Comparison of ENCODE assay signal across 8 mouse cellular contexts in genomic region chr14:102982627-102983540, GRCm38 (mm10). TPM values are rescaled to one million over a fixed set of nuclear protein-coding genes. Genes with fewer than 3 reads are reported as not detected.
DNase-seq lines count a peak whose midpoint lies in the region; ATAC-seq lines count a peak whose summit lies in the region.

Gene Kctd12, minus strand, starts transcription at chr14:102982637.

- peak within 1 kb of the TSS; percentile 74 for H3K4me3 ChIP-seq in embryonic facial prominence, embryonic 12.5 days
- H3K4me3 ChIP-seq in intestine, embryonic 16.5 days (ENCODE audit: low read length) = peak within 1 kb of the TSS; percentile 77
- peak within 1 kb of the TSS; percentile 61 for H3K4me3 ChIP-seq in midbrain, embryonic 10.5 days

- H3K36me3 ChIP-seq in embryonic facial prominence, embryonic 12.5 days = no peaks in the 10 kb centered on the region
- H3K36me3 ChIP-seq in intestine, embryonic 16.5 days (ENCODE audit: control insufficient read depth, insufficient read depth, low read length) = no peaks in the 10 kb centered on the region
- no peaks in the 10 kb centered on the region for H3K36me3 ChIP-seq in midbrain, embryonic 10.5 days

- intact Hi-C loops in left cerebral cortex, postnatal 4 days (cut with DNase I) = loop anchor here (2.0 to 5.0 kb wide), 4 partner anchors 176 to 1036 kb away; no protein-coding TSS in a partner anchor

- peak within 1 kb of the TSS; percentile 85 for H3K27ac ChIP-seq in embryonic facial prominence, embryonic 12.5 days
- H3K27ac ChIP-seq in intestine, embryonic 16.5 days (ENCODE audit: low read length) = peak within 1 kb of the TSS; percentile 92
- peak within 1 kb of the TSS; percentile 81 for H3K27ac ChIP-seq in midbrain, embryonic 10.5 days (replicated peaks)

- no peaks in the 10 kb centered on the region for H3K9me3 ChIP-seq in embryonic facial prominence, embryonic 12.5 days
- no peaks in the 10 kb centered on the region for H3K9me3 ChIP-seq in intestine, embryonic 16.5 days (ENCODE audit: control insufficient read depth, low read length)
- no peaks in the 10 kb centered on the region for H3K9me3 ChIP-seq in midbrain, embryonic 10.5 days (replicated peaks)

- 2% methylated on average over 59 of the region's 66 CpGs for WGBS in embryonic facial prominence, embryonic 12.5 days
- 1% methylated on average over 49 of the region's 66 CpGs for WGBS in intestine, embryonic 16.5 days
- WGBS in midbrain, embryonic 10.5 days = 2% methylated on average over 57 of the region's 66 CpGs

- H3K4me1 ChIP-seq in embryonic facial prominence, embryonic 12.5 days = peaks cover 3% of the 10 kb centered on the region; the same call in 1 of the 2 replicates
- peaks cover 4% of the 10 kb centered on the region; the same call in 1 of the 2 replicates for H3K4me1 ChIP-seq in intestine, embryonic 16.5 days (ENCODE audit: control insufficient read depth, insufficient read depth, low read length)
- peaks cover 30% of the 10 kb centered on the region for H3K4me1 ChIP-seq in midbrain, embryonic 10.5 days

- H3K9ac ChIP-seq in embryonic facial prominence, embryonic 12.5 days = peak within 1 kb of the TSS; percentile 83
- H3K9ac ChIP-seq in intestine, embryonic 16.5 days (ENCODE audit: low read depth, low read length) = peak within 1 kb of the TSS; percentile 76

- DNase-seq in adrenal gland, postnatal 25 days = peak; percentile 89
- DNase-seq in left cerebral cortex, postnatal 4 days = peak; percentile 81
- DNase-seq in midbrain, embryonic 10.5 days (ENCODE audit: low spot score) = peak; percentile 91
- DNase-seq in right cerebral cortex, postnatal 36 days (ENCODE audit: low spot score in 2 of 2) = peak; percentile 57 to 68
- DNase-seq in urinary bladder, postnatal 36 days (ENCODE audit: low spot score in 2 of 2) = peak; percentile 82 to 86

- no peaks in the 10 kb centered on the region for H3K27me3 ChIP-seq in embryonic facial prominence, embryonic 12.5 days
- no peaks in the 10 kb centered on the region for H3K27me3 ChIP-seq in intestine, embryonic 16.5 days (replicated peaks; ENCODE audit: control insufficient read depth, insufficient read depth, low read length)
- peaks cover 33% of the 10 kb centered on the region for H3K27me3 ChIP-seq in midbrain, embryonic 10.5 days (ENCODE audit: low read depth, poor library complexity, severe bottlenecking)

- peak within 1 kb of the TSS; percentile 86 for H3K4me2 ChIP-seq in embryonic facial prominence, embryonic 12.5 days (replicated peaks)
- peak within 1 kb of the TSS; percentile 98 for H3K4me2 ChIP-seq in intestine, embryonic 16.5 days (ENCODE audit: low read depth, low read length)

- ATAC-seq in embryonic facial prominence, embryonic 12.5 days (ENCODE audit: insufficient number of reproducible peaks, insufficient read depth, low FRiP score, low TSS enrichment) = peak; percentile 91
- ATAC-seq in granulocyte monocyte progenitor cell, adult 5-6 weeks (replicated peaks; ENCODE audit: poor library complexity, severe bottlenecking) = peak; percentile 64
- peak; percentile 97 for ATAC-seq in intestine, embryonic 16.5 days

RNA-seq across cellular contexts. Expression of gene Kctd12, which starts in this region (rescaled TPM):
- 38.4 and 42.5 TPM in 2 replicates for total RNA-seq in adrenal gland, postnatal 25 days (2021)
- polyA plus RNA-seq in embryonic facial prominence, embryonic 12.5 days (2016; fragmentation: Nextera tagmentation; extraction: Ambion mirVana) = 25.0 and 35.3 TPM in 2 replicates
- 49.0 and 63.5 TPM in 2 replicates for total RNA-seq in granulocyte monocyte progenitor cell, adult 5-6 weeks (2014; fragmentation: Nextera tagmentation)
- 63.8 and 64.9 TPM in 2 replicates for total RNA-seq in granulocyte monocyte progenitor cell, adult 5-6 weeks (2017)
- polyA plus RNA-seq in intestine, embryonic 16.5 days (2015; fragmentation: Nextera tagmentation; extraction: Ambion mirVana) = 8.9 and 9.5 TPM in 2 replicates
- 10 to 100 TPM; 82.4 to 86.7 TPM for total RNA-seq in left cerebral cortex, postnatal 4 days (2021)
- 5.6 and 6.0 TPM in 2 replicates for polyA plus RNA-seq in midbrain, embryonic 10.5 days (2016; fragmentation: Nextera tagmentation; extraction: Ambion mirVana)

Comparison
In these comparisons a context has a peak if more than half of its experiments do, and no peak if none do; other contexts are left out.
1. Peak in every context shown above with its lines: DNase-seq, ATAC-seq, H3K4me3 ChIP-seq and H3K27ac ChIP-seq.